Mouse (Mus musculus): ENCODE data around the gene Akap2.

Gene Akap2

DNA sequence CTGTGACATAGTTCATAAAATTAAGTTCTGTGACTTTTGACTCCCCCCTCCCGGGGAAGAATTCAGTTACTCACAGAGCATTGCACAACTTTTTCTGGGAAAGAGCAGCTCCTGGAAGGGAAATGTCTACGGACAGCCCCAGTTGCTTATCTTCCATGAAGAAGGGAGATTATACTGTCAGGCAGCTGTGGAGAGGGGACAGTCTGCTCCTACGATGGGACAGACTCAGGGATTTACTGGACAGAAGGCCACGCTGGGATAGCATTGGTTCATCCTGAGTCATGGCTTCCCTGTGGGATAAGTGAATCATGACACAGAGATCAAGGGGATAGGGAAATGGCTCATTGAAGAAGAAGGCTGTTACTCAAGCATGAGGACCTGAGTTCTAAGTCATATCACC lies 121.9 kb downstream of the Akap2 start:
- DNase-seq, result no peak

GRCm38 (mm10) chr4:57841911-57842310 lies 124.5 kb downstream of the Akap2 start:
- DNase-seq, result no peak

- no peak for DNase-seq
These were observed 125.2 kb downstream of the Akap2 start for GRCm38 (mm10) chr4:57842472-57843305.

DNA sequence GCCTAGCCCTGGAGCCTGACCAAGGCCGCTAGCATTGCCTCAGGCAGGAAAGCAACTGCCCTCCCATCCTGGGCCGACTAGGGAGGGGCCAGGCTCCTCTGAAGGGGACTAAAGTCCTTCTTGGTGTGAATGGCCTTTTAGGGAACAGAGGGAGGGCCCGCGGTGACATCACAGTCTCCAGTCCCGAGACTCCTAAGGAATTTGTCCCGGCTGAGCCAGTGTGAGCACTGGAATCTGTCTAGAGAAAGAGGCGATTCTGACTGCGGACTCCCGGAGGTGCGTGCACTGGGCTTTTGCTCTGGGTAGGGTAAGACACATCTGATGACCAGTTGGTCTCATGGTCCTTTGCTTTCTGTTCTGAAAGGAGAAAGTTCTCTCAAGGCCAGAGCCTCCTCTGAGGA lies 127.6 kb downstream of the Akap2 start:
- DNase-seq, result no peak

- no peak for DNase-seq
These were observed 128.2 kb downstream of the Akap2 start for GRCm38 (mm10) chr4:57845541-57846210.

DNA sequence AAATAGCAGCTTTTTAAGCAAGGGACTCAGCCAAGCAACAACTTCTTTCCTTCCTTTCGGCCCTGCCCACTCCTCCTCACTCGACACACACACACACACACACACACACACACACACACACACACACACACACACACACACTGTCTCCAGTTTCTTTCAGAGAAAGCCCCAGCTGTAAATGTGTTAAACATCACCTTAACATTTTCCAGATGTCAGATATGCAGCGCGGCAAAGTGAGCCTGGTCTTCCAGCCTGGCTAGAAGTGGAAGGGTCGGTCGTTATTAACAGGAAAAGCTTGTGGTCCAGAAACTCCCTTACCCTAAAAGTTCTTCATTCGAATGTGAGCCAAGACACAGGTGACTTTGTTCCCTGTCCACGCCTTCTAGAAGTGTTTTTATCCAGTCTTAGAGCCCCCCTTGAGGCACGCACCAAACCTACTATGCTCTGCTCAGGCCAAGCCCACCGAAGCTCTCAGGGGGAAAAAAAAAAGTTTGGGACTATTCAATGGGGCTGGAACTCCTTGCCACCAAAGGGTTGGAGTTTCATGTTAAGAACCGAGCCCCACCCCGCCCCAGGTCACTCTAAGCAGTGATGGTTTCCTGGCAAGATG lies 129.0 kb downstream of the Akap2 start:
- no peak for DNase-seq

- DNase-seq, result no peak
These were observed 129.6 kb downstream of the Akap2 start for GRCm38 (mm10) chr4:57846991-57847422.

DNA sequence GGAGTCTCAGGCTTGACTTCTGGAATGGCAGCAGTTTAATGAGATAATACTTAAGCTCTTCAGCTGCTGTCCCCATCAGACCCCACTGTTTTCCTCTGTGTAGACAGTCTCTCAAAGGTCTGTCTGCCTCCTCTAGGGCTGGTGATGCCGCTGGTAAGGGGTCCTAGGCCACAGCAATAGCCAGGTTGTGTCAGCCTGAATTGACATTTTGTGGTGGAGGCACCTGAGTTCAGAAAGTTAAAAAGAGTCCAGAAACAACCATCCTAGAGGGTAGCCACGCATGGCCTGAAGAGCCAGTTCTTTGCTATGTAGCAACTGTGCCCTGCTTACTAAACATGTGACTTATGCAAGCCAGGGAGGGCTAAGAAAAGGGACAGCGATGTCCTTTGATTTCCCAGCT lies 130.2 kb downstream of the Akap2 start:
- DNase-seq, result no peak

GRCm38 (mm10) chr4:57849465-57849864 lies 132.0 kb downstream of the Akap2 start:
- DNase-seq, result no peak

DNA sequence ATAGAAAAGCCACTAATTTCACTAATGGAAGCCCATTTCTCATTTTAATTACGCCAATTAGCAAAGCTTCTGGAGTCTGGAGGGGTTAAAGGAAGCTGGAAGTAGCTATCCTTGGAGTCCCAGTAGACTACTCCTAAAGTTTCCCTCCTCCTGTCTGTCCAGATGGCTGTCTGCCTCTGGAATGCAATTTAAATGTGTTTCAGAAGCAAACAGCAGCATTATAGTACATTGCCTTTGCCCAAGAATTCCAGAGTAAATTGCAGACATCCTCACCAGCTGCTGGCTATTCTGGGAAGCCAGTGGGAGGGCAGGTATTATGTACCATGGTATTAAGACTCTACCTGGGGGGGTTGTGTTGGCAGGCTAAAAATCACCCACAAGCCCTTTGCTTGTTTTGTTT lies 134.3 kb downstream of the Akap2 start:
- no peak for DNase-seq

- no peak for DNase-seq
These were observed 135.1 kb downstream of the Akap2 start for GRCm38 (mm10) chr4:57852461-57853040.

DNA sequence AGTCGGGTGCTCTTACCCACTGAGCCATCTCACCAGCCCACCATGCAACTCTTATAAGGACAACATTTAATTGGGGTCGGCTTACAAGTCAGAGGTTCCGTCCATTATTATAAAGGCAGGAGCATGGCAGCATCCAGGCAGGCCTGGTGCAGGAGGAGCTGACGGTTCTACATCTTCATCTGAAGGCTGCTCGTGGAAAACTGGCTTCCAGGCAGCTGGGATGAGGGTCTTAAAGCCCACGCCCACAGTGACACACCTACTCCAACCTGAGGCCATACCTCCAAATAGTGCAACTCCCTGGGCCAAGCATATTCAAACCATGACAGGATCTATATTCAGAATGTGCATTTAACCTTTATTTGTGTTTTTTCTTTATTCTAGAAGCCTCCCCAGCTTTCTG lies 136.7 kb downstream of the Akap2 start:
- no peak for DNase-seq

DNA sequence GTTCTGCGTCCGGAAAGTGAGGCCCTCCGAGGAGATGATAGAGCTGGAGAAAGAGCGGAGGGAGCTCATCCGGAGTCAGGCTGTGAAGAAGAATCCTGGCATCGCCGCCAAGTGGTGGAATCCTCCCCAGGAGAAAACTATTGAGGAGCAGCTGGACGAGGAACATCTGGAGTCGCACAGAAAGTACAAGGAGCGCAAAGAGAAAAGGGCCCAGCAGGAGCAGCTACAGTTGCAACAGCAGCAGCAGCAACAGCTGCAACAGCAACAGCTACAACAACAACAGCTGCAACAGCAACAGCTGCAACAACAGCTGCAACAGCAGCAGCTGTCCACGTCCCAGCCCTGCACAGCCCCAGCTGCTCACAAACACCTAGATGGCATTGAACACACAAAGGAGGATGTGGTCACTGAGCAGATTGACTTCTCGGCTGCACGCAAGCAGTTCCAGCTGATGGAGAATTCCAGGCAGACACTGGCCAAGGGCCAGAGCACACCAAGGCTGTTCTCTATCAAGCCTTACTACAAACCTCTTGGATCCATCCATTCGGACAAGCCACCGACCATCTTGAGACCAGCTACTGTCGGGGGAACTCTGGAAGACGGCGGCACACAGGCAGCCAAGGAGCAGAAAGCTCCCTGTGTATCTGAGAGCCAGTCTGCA lies 138.0 kb downstream of the Akap2 start:
- no peak for DNase-seq

DNA sequence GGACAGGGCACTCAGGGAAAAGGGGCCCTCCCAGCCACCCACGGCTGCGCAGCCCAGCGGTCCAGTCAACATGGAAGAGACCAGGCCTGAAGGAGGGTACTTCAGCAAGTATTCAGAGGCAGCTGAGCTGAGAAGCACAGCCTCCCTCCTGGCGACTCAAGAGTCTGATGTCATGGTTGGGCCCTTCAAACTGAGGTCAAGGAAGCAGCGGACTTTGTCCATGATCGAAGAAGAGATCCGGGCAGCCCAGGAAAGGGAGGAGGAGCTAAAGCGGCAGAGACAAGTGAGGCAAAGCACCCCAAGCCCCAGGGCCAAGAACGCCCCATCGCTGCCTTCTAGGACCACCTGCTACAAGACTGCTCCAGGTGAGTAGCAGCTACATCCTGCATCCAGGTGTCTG lies 139.2 kb downstream of the Akap2 start:
- no peak for DNase-seq

- no peak for DNase-seq
These were observed 142.8 kb downstream of the Akap2 start for GRCm38 (mm10) chr4:57860204-57860611.

GRCm38 (mm10) chr4:57861166-57861565 lies 143.7 kb downstream of the Akap2 start:
- no peak for DNase-seq

GRCm38 (mm10) chr4:57861856-57862255 lies 144.4 kb downstream of the Akap2 start:
- no peak for DNase-seq

- no peak for DNase-seq
These were observed 145.0 kb downstream of the Akap2 start for GRCm38 (mm10) chr4:57862269-57862986.

DNA sequence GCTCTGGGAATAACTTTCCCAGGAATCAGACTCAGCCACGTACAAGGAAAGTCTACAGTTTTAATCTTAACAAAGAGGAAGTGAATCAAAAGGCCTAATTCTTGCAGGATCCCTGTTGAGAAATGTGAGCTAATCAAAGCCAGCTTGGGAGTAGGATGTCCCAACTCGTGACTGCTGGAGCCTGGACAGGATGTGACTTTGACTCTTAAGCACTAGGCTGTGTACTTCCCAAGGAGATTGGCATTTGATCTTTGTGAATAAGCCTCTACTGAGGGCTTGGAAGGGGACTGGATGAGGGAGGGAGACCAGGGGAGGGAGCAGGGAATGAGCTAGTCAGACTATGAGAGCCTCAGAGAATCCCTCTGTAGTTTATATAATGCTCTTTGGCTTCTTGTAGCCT lies 148.6 kb downstream of the Akap2 start:
- no peak for DNase-seq

- no peak for DNase-seq
These were observed 149.5 kb downstream of the Akap2 start for GRCm38 (mm10) chr4:57866990-57867389.

GRCm38 (mm10) chr4:57867454-57867853 lies 150.0 kb downstream of the Akap2 start:
- DNase-seq, result no peak

DNA sequence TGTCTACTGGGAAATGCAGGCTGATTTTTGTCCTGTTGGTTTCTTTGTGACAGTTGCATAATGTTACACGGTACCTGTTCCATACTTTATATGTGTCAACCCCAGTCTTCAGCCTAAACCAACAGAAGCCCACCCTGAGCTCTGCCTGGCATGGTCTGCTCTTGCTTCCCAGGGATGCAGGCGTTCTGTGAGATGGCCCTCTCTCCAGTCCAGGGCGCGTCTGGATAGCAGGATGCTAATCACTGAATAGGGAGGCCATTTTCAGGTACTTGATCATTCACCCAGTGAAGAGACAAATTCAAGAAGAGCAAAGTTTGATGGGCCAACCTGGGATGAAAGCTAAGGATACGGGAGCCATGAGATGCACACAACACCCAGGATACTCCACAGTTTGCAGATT lies 161.7 kb downstream of the Akap2 start:
- DNase-seq, result no peak
